Mouse (Mus musculus): ENCODE results near the gene Hist2h3c2. TPM values are rescaled to one million over a fixed set of nuclear protein-coding genes. Genes with fewer than 3 reads are reported as not detected.
A peak's percentile ranks its signal among the peaks of the same experiment; 100 is the strongest.

The Hist2h3c2 gene
- polyA plus RNA-seq, 1 experiment from 2014 or later = 9.8 TPM

- Histone ChIP-seq H3K4me1 (peaks cover 25% of the 10 kb centered on the region), H3K9me3 (no peaks in the 10 kb centered on the region), H3K9ac (replicated peaks) (no peak overlapping the region), H3K36me3 (no peaks in the 10 kb centered on the region), H3K4me2 (replicated peaks) (no peak overlapping the region), H3K27ac (replicated peaks) (peak overlapping the region; percentile 86), H3K27me3 (no peaks in the 10 kb centered on the region), H3K4me3 (no peak overlapping the region)
- ATAC-seq (ENCODE audit: low FRiP score, low read depth) = no peak
- 81% methylated on average over 4 of the region's 4 CpGs for WGBS
Observed at GRCm38 (mm10) chr3:96267541-96267940, 28.6 kb upstream of the Hist2h3c2 start.

- Histone ChIP-seq H3K27me3 (no peaks in the 10 kb centered on the region), H3K27ac (replicated peaks) (no peak overlapping the region), H3K4me2 (replicated peaks) (no peak overlapping the region), H3K4me3 (no peak overlapping the region), H3K9ac (replicated peaks) (no peak overlapping the region), H3K36me3 (no peaks in the 10 kb centered on the region), H3K9me3 (no peaks in the 10 kb centered on the region), H3K4me1 (peaks cover 35% of the 10 kb centered on the region)
- no peak for ATAC-seq (ENCODE audit: low FRiP score, low read depth)
- WGBS = 91% methylated on average over 8 of the region's 8 CpGs
Observed at GRCm38 (mm10) chr3:96266132-96266710, 27.3 kb upstream of the Hist2h3c2 start.

GRCm38 (mm10) chr3:96264404-96264949 is 25.6 kb upstream of the Hist2h3c2 start:
- H3K9ac ChIP-seq (replicated peaks) = peak overlapping the region; percentile 66; the same call in 1 of the 2 replicates
- no peaks in the 10 kb centered on the region for H3K36me3 ChIP-seq
- no peaks in the 10 kb centered on the region for H3K9me3 ChIP-seq
- no peaks in the 10 kb centered on the region for H3K27me3 ChIP-seq
- no peak for ATAC-seq (ENCODE audit: low FRiP score, low read depth)
- H3K4me1 ChIP-seq = peaks cover 35% of the 10 kb centered on the region
- 72% methylated on average over 7 of the region's 7 CpGs for WGBS
- H3K27ac ChIP-seq (replicated peaks) = peak overlapping the region; percentile 98
- peak overlapping the region; percentile 85 for H3K4me2 ChIP-seq (replicated peaks)
- H3K4me3 ChIP-seq = peak overlapping the region; percentile 57

GRCm38 (mm10) chr3:96263558-96264403 is 24.9 kb upstream of the Hist2h3c2 start:
- H3K9ac ChIP-seq (replicated peaks) = peak overlapping the region; percentile 66
- H3K9me3 ChIP-seq = no peaks in the 10 kb centered on the region
- H3K4me3 ChIP-seq = peak overlapping the region; percentile 57
- peak; percentile 11; the same call in 1 of the 2 replicates for ATAC-seq (ENCODE audit: low FRiP score, low read depth)
- H3K36me3 ChIP-seq = no peaks in the 10 kb centered on the region
- H3K27me3 ChIP-seq = no peaks in the 10 kb centered on the region
- H3K4me1 ChIP-seq = peaks cover 35% of the 10 kb centered on the region
- peak overlapping the region; percentile 98 for H3K27ac ChIP-seq (replicated peaks)
- WGBS = 5% methylated on average over 27 of the region's 27 CpGs
- peak overlapping the region; percentile 85 for H3K4me2 ChIP-seq (replicated peaks)

GRCm38 (mm10) chr3:96262979-96263550 is 24.1 kb upstream of the Hist2h3c2 start, which contains the start of gene Hist2h4:
Gene Hist2h4 (minus strand): TSS chr3:96263311.
- H3K4me3 ChIP-seq = peak within 1 kb of the TSS; percentile 57
- ATAC-seq (ENCODE audit: low FRiP score, low read depth) = peak; percentile 89
- H3K9ac ChIP-seq (replicated peaks) = peak within 1 kb of the TSS; percentile 87
- peak within 1 kb of the TSS; percentile 98 for H3K27ac ChIP-seq (replicated peaks)
- WGBS = under 1% methylated on average over 40 of the region's 40 CpGs
- H3K27me3 ChIP-seq = no peaks in the 10 kb centered on the region
- peaks cover 32% of the 10 kb centered on the region for H3K4me1 ChIP-seq
- peak within 1 kb of the TSS; percentile 85 for H3K4me2 ChIP-seq (replicated peaks)
- H3K36me3 ChIP-seq = no peaks in the 10 kb centered on the region
- H3K9me3 ChIP-seq = no peaks in the 10 kb centered on the region

- peak; percentile 83 for ATAC-seq (ENCODE audit: low FRiP score, low read depth)
- Histone ChIP-seq H3K4me3 (peak overlapping the region; percentile 57), H3K4me1 (peaks cover 26% of the 10 kb centered on the region), H3K9ac (replicated peaks) (peak overlapping the region; percentile 87), H3K27me3 (no peaks in the 10 kb centered on the region), H3K36me3 (no peaks in the 10 kb centered on the region), H3K4me2 (replicated peaks) (peak overlapping the region; percentile 85), H3K27ac (replicated peaks) (peak overlapping the region; percentile 98), H3K9me3 (no peaks in the 10 kb centered on the region)
- WGBS = 1% methylated on average over 19 of the region's 19 CpGs
Observed at GRCm38 (mm10) chr3:96262216-96262875, 23.4 kb upstream of the Hist2h3c2 start.

GRCm38 (mm10) chr3:96261623-96262022 is 22.7 kb upstream of the Hist2h3c2 start:
- Histone ChIP-seq H3K4me2 (replicated peaks) (peak overlapping the region; percentile 85), H3K9ac (replicated peaks) (peak overlapping the region; percentile 87), H3K9me3 (no peaks in the 10 kb centered on the region), H3K27ac (replicated peaks) (peak overlapping the region; percentile 98), H3K4me3 (peak overlapping the region; percentile 57), H3K27me3 (no peaks in the 10 kb centered on the region), H3K4me1 (peaks cover 24% of the 10 kb centered on the region), H3K36me3 (no peaks in the 10 kb centered on the region)
- WGBS = 52% methylated on average over 3 of the region's 3 CpGs
- no peak for ATAC-seq (ENCODE audit: low FRiP score, low read depth)

- no peak for ATAC-seq (ENCODE audit: low FRiP score, low read depth)
- H3K36me3 ChIP-seq = no peaks in the 10 kb centered on the region
- 93% methylated on average over 5 of the region's 5 CpGs for WGBS
- H3K9ac ChIP-seq (replicated peaks) = no peak overlapping the region
- H3K4me1 ChIP-seq = peaks cover 24% of the 10 kb centered on the region
- no peaks in the 10 kb centered on the region for H3K27me3 ChIP-seq
- no peak overlapping the region for H3K4me3 ChIP-seq
- H3K27ac ChIP-seq (replicated peaks) = no peak overlapping the region
- no peak overlapping the region for H3K4me2 ChIP-seq (replicated peaks)
- no peaks in the 10 kb centered on the region for H3K9me3 ChIP-seq
Observed at GRCm38 (mm10) chr3:96260220-96260619, 21.3 kb upstream of the Hist2h3c2 start.

GRCm38 (mm10) chr3:96257190-96257589 is 18.3 kb upstream of the Hist2h3c2 start:
- Histone ChIP-seq H3K27ac (replicated peaks) (no peak overlapping the region), H3K9me3 (no peaks in the 10 kb centered on the region), H3K9ac (replicated peaks) (no peak overlapping the region), H3K4me1 (peaks cover 6% of the 10 kb centered on the region; the same call in 1 of the 2 replicates), H3K4me2 (replicated peaks) (no peak overlapping the region), H3K36me3 (no peaks in the 10 kb centered on the region), H3K27me3 (no peaks in the 10 kb centered on the region), H3K4me3 (no peak overlapping the region)
- WGBS = 86% methylated on average over 3 of the region's 3 CpGs
- ATAC-seq (ENCODE audit: low FRiP score, low read depth) = no peak

GRCm38 (mm10) chr3:96255926-96256593 is 17.1 kb upstream of the Hist2h3c2 start:
- ATAC-seq (ENCODE audit: low FRiP score, low read depth) = no peak
- no peak overlapping the region for H3K27ac ChIP-seq (replicated peaks)
- H3K36me3 ChIP-seq = no peaks in the 10 kb centered on the region
- no peak overlapping the region for H3K4me3 ChIP-seq
- H3K9ac ChIP-seq (replicated peaks) = no peak overlapping the region
- H3K4me1 ChIP-seq = no peaks in the 10 kb centered on the region
- 82% methylated on average over 5 of the region's 5 CpGs for WGBS
- no peaks in the 10 kb centered on the region for H3K27me3 ChIP-seq
- no peak overlapping the region for H3K4me2 ChIP-seq (replicated peaks)
- H3K9me3 ChIP-seq = no peaks in the 10 kb centered on the region

- Histone ChIP-seq H3K4me3 (no peak overlapping the region), H3K4me1 (no peaks in the 10 kb centered on the region), H3K9ac (replicated peaks) (no peak overlapping the region), H3K36me3 (no peaks in the 10 kb centered on the region), H3K4me2 (replicated peaks) (no peak overlapping the region), H3K9me3 (no peaks in the 10 kb centered on the region), H3K27me3 (no peaks in the 10 kb centered on the region), H3K27ac (replicated peaks) (no peak overlapping the region)
- no peak for ATAC-seq (ENCODE audit: low FRiP score, low read depth)
- WGBS = 42% methylated on average over 10 of the region's 10 CpGs
Observed at GRCm38 (mm10) chr3:96254683-96255355, 15.9 kb upstream of the Hist2h3c2 start.
